Mouse (Mus musculus): ENCODE measurements around the gene Clstn3. TPM values are rescaled to one million over a fixed set of nuclear protein-coding genes. Genes with fewer than 3 reads are reported as not detected.
"Not testable (repeated sequence)": the region's sequence is repeated elsewhere in the genome, so short reads cannot be mapped to it uniquely, and the experiment has no call there.

Clstn3 gene
- total and polyA plus RNA-seq, 2 experiments from 2014 or later, result 184 to 338 TPM

DNA sequence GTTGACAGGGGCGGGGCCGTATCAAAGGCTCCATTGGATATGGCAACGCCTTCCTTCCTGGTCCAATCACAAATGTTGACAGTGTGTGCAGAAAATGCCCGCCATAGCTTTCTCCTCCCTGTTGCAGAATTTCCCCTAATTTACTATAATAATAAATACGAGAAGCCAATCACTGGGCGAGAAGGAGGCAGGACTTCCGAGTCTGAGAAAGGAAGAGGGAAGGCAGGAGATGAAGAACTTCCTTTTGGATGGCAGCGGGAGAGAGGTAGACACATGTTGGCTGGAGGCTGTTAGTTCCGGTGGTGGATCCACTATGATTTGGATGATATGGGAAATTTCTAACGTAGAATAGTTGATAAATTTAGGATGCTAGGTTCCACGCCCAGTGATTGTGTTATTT lies 10.0 kb upstream of the Clstn3 start:
- Histone ChIP-seq H3K4me2 (ENCODE audit: low read depth, low read length) (no peak overlapping the region), H3K27me3 (ENCODE audit: insufficient read depth, low read length) (no peaks in the 10 kb centered on the region), H3K9ac (replicated peaks; ENCODE audit: low read length) (no peak overlapping the region), H3K36me3 (ENCODE audit: insufficient read depth, low read length) (no peaks in the 10 kb centered on the region), H3K4me1 (ENCODE audit: insufficient read depth, low read length) (no peaks in the 10 kb centered on the region), H3K9me3 (ENCODE audit: low read length) (no peaks in the 10 kb centered on the region), H3K4me3 (ENCODE audit: low read length) (no peak overlapping the region), H3K27ac (no peak overlapping the region)
- WGBS, result 84% methylated on average over 11 of the region's 11 CpGs
- no peak for ATAC-seq
- no peak for TF ChIP-seq CTCF (IDR thresholded peaks at IDR 0.05; ENCODE audit: low read depth)
- DNase-seq (ENCODE audit: low spot score), result no peak

DNA sequence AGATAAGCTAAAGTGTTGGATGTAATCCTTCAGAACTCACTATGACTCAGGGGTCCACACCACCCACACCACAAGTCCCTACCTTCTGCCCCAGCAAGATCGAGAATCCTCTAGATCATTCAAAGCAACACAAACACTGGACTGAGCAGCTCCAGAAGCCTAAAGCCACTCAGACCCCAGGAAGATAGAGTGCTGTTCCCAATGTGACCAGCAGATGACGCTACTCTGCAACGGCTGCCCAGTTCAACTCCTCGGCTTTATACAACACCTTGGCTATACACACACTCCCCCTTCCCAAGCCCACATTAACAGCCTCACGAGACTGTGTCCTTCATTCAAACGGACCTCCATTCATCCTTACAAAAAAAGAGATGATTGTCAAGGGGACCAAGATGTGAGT lies 8.2 kb upstream of the Clstn3 start:
- no peaks in the 10 kb centered on the region for H3K4me1 ChIP-seq (ENCODE audit: insufficient read depth, low read length)
- DNase-seq (ENCODE audit: low spot score), result no peak
- H3K4me2 ChIP-seq (ENCODE audit: low read depth, low read length), result no peak overlapping the region
- no peak overlapping the region for H3K9ac ChIP-seq (replicated peaks; ENCODE audit: low read length)
- WGBS, result 33% methylated on average over 6 of the region's 6 CpGs
- no peaks in the 10 kb centered on the region for H3K27me3 ChIP-seq (ENCODE audit: insufficient read depth, low read length)
- no peak overlapping the region for H3K27ac ChIP-seq
- no peaks in the 10 kb centered on the region for H3K36me3 ChIP-seq (ENCODE audit: insufficient read depth, low read length)
- no peaks in the 10 kb centered on the region for H3K9me3 ChIP-seq (ENCODE audit: low read length)
- TF ChIP-seq CTCF (IDR thresholded peaks at IDR 0.05; ENCODE audit: low read depth), result peak; percentile 64
- ATAC-seq, result no peak
- H3K4me3 ChIP-seq (ENCODE audit: low read length), result no peak overlapping the region

DNA sequence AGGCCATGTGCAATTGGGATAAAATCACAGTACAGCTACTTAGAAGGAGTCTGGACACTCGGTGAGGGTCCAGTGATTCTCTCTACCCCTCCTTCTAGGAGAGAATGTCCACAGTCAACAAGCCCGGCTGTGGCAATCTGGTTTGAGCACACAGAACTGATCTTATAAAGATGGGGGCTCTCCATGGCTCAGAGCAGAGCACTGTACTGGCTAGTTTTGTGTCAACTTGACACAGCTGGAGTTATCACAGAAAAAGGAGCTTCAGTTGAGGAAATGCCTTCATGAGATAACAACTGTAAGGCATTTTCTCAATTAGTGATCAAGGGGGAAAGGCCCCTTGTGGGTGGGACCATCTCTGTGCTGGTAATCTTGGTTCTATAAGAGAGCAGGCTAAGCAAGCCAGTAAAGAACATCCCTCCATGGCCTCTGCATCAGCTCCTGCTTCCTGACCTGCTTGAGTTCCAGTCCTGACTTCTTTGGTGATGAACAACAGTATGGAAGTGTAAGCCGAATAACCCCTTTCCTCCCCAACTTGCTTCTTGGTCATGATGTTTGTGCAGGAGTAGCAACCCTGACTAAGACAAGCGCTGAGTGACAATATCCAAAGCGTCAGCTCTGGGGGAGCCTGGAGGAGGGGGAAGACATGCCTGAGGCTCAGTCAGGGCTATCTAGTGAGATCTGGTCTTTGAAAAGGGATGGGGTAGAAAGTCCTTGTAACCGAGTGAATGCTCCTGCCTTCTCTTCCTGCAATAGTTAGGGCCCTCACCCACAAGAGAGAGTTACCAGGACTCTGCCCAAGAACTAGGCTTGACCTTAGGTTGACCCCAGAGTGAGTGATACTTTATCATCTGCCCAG lies 7.4 kb upstream of the Clstn3 start:
- H3K4me1 ChIP-seq (ENCODE audit: insufficient read depth, low read length); H3K27ac ChIP-seq; H3K9ac ChIP-seq (replicated peaks; ENCODE audit: low read length); H3K9me3 ChIP-seq (ENCODE audit: low read length); H3K36me3 ChIP-seq (ENCODE audit: insufficient read depth, low read length); H3K4me2 ChIP-seq (ENCODE audit: low read depth, low read length); H3K4me3 ChIP-seq (ENCODE audit: low read length); ATAC-seq; H3K27me3 ChIP-seq (ENCODE audit: insufficient read depth, low read length); DNase-seq (ENCODE audit: low spot score): not testable (repeated sequence)
- 85% methylated on average over 6 of the region's 6 CpGs for WGBS

DNA sequence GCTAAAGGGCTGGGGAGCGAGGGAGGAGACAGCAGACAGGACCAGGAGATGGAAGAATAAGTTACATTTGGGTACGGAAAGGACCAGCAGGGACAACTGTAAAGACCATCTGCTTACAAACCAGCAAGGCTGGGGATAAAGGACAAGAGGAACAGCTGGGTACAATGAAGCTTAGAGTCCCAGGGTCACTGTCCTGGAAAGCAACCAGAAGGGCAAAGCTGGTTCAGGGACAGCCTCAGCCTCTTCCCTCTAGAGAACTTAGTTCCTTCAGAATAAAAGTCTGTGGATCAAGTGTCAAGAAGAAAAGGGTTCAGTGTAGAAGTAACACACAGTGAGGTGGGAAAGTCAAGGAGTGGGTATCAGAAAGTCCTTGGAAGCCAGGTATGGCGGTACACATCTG lies 6.5 kb upstream of the Clstn3 start:
- no peaks in the 10 kb centered on the region for H3K4me1 ChIP-seq (ENCODE audit: insufficient read depth, low read length)
- TF ChIP-seq CTCF (IDR thresholded peaks at IDR 0.05; ENCODE audit: low read depth), result no peak
- ATAC-seq (no peak), DNase-seq (ENCODE audit: low spot score) (no peak)
- H3K27me3 ChIP-seq (ENCODE audit: insufficient read depth, low read length), result no peaks in the 10 kb centered on the region
- WGBS, result 78% methylated on average over 3 of the region's 3 CpGs
- H3K36me3 ChIP-seq (ENCODE audit: insufficient read depth, low read length), result no peaks in the 10 kb centered on the region
- no peak overlapping the region for H3K9ac ChIP-seq (replicated peaks; ENCODE audit: low read length)
- no peak overlapping the region for H3K4me2 ChIP-seq (ENCODE audit: low read depth, low read length)
- H3K9me3 ChIP-seq (ENCODE audit: low read length), result no peaks in the 10 kb centered on the region
- no peak overlapping the region for H3K4me3 ChIP-seq (ENCODE audit: low read length)
- no peak overlapping the region for H3K27ac ChIP-seq

DNA sequence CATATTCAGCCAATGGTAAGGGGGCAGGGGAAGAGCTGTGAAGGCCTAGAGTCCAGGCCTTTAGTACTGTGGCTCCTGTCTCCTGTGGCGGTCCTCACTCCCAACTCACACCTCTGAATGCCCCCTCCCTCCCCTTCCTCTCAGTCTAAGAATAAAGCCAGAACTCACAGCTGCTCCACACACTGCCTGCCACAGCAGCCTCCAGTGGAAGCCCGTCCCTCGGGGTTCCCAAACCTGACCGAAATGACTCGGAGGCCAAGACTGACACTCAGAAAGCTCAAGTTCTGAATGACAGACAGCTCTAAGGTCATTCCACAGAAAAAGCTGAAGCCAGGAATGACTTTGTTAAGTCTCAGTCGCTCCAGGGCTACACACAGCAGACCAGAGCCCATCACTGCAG lies 1.1 kb upstream of the Clstn3 start:
- WGBS, result 63% methylated on average over 6 of the region's 6 CpGs
- H3K9me3 ChIP-seq (ENCODE audit: low read length), result no peaks in the 10 kb centered on the region
- ATAC-seq (no peak), DNase-seq (ENCODE audit: low spot score) (no peak)
- H3K27me3 ChIP-seq (ENCODE audit: insufficient read depth, low read length), result no peaks in the 10 kb centered on the region
- H3K4me1 ChIP-seq (ENCODE audit: insufficient read depth, low read length), result peaks cover 14% of the 10 kb centered on the region
- peak overlapping the region; percentile 74 for H3K4me2 ChIP-seq (ENCODE audit: low read depth, low read length)
- no peak overlapping the region for H3K4me3 ChIP-seq (ENCODE audit: low read length)
- H3K36me3 ChIP-seq (ENCODE audit: insufficient read depth, low read length), result no peaks in the 10 kb centered on the region
- no peak for TF ChIP-seq CTCF (IDR thresholded peaks at IDR 0.05; ENCODE audit: low read depth)
- peak overlapping the region; percentile 81; the same call in 1 of the 2 replicates for H3K9ac ChIP-seq (replicated peaks; ENCODE audit: low read length)
- peak overlapping the region; percentile 89 for H3K27ac ChIP-seq

DNA sequence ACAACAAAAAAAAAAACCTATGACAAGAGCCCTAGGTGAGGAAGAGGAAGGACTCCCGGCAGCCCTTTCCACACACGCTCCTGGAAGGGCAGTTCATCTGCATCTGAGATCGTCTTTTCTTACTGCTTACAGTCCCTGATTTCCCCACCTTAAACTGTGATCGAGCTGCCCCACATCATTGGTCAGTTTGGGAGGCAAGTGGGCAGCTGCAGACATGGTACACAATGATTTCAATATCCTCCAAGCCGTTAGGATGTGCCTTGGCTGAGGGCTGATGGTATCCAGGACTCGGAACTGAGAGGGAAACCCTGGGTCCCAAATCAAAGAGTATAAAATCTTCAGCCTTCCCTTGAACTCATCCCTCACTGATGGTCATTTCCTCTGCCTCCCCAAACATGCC lies 705 bp upstream of the Clstn3 start:
- TF ChIP-seq CTCF (IDR thresholded peaks at IDR 0.05; ENCODE audit: low read depth), result no peak
- DNase-seq (ENCODE audit: low spot score) (no peak), ATAC-seq (no peak)
- no peaks in the 10 kb centered on the region for H3K36me3 ChIP-seq (ENCODE audit: insufficient read depth, low read length)
- H3K4me3 ChIP-seq (ENCODE audit: low read length), result peak overlapping the region; percentile 59
- H3K27me3 ChIP-seq (ENCODE audit: insufficient read depth, low read length), result no peaks in the 10 kb centered on the region
- 30% methylated on average over 6 of the region's 6 CpGs for WGBS
- peak overlapping the region; percentile 81 for H3K9ac ChIP-seq (replicated peaks; ENCODE audit: low read length)
- no peaks in the 10 kb centered on the region for H3K9me3 ChIP-seq (ENCODE audit: low read length)
- peak overlapping the region; percentile 74 for H3K4me2 ChIP-seq (ENCODE audit: low read depth, low read length)
- peak overlapping the region; percentile 89 for H3K27ac ChIP-seq
- H3K4me1 ChIP-seq (ENCODE audit: insufficient read depth, low read length), result peaks cover 14% of the 10 kb centered on the region

DNA sequence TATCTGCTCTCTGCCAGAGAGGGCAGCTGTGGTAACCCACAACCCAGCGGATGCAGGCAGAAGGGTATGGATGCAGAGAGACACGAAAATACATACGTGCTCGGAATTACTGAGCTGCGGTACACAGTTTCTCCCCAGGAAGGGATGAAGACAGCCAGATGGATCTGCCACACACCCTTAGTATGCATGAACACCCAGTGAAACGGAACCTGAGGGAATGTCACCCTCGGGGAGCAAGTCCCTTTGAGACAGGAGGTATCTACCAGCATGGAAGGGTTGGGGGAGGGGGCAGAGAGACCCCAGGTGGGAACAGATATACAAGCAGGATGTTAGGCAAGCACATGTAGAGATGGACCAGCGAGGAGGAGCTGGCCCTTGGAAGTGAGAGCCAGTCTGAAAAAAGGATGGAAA lies 708 bp downstream of the Clstn3 start:
- Histone ChIP-seq H3K4me3 (ENCODE audit: low read length) (peak overlapping the region; percentile 59), H3K27me3 (ENCODE audit: insufficient read depth, low read length) (no peaks in the 10 kb centered on the region), H3K36me3 (ENCODE audit: insufficient read depth, low read length) (no peaks in the 10 kb centered on the region), H3K4me2 (ENCODE audit: low read depth, low read length) (peak overlapping the region; percentile 74), H3K4me1 (ENCODE audit: insufficient read depth, low read length) (peaks cover 14% of the 10 kb centered on the region), H3K27ac (peak overlapping the region; percentile 89), H3K9ac (replicated peaks; ENCODE audit: low read length) (peak overlapping the region; percentile 81), H3K9me3 (ENCODE audit: low read length) (no peaks in the 10 kb centered on the region)
- peak; percentile 46 for ATAC-seq
- DNase-seq (ENCODE audit: low spot score), result peak; percentile 64
- WGBS, result 11% methylated on average over 8 of the region's 8 CpGs
- TF ChIP-seq CTCF (IDR thresholded peaks at IDR 0.05; ENCODE audit: low read depth), result no peak
